Mouse (Mus musculus) cerebellum, adult 2 months (tissue): ENCODE data around the gene Tbc1d8.

Experiments
- CTCF ChIP-seq: fragments of 200-500 bp; IDR thresholded peaks from 2 replicates; pipeline ENCODE4 v1.5.1; 2011; ENCODE audit warnings: low read depth, mild to moderate bottlenecking, control low read depth, low read length, moderate library complexity, borderline replicate concordance; ENCODE audit not compliant: insufficient read depth
- POLR2A ChIP-seq: fragments of 200-500 bp; IDR thresholded peaks from 2 replicates; pipeline ENCODE4 v1.6.1; 2011; ENCODE audit warnings: low read length, control low read depth, borderline replicate concordance; ENCODE audit not compliant: insufficient read depth

GRCm38 (mm10) chr1:39344981-39345600 lies 133.5 kb downstream of the Tbc1d8 start:
- no peak for TF ChIP-seq CTCF
- no peak for TF ChIP-seq POLR2A
